Mouse (Mus musculus): ENCODE data around the gene Calr3.

Calr3 gene

GRCm38 (mm10) chr8:72434952-72435351 lies 8.7 kb downstream of the Calr3 start:
- DNase-seq, result peak; percentile 22

DNA sequence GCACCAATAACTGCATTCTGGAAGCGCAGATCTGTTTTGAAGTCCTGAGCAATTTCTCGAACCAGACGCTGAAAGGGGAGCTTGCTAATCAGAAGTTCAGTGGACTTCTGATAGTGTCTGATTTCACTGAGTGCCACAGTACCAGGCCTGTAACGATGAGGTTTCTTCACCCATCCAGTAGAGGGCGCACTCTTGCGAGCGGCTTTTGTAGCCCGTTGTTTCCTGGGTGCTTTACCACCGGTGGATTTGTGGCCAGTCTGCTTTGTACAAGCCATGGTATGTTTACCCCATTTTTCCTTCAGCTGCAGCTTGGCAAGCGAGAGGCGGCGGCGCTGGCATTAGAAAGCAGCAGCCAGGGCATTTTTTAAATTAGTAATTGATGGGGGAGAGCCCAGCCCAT lies 14.0 kb downstream of the Calr3 start:
- DNase-seq, result peak; percentile 33

DNA sequence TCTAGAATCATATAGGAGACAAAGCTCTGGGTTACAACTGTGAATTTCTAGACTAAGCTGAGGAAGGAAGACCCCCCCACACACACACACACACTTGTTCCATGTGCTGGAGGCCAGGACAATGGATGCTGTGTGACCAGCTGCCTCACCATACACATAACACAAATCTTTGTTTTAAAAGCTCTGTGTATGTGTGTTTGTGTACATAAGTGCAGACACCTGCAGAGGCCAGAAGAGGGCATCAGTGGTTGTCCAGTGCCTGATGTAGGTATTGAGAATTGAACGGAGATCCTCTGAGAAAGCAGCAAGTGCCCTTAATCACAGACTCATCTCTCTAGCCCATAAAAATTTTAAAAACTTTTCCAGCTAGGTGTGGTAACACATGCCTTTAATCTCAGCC lies 20.7 kb downstream of the Calr3 start:
- DNase-seq, result peak; percentile 18

DNA sequence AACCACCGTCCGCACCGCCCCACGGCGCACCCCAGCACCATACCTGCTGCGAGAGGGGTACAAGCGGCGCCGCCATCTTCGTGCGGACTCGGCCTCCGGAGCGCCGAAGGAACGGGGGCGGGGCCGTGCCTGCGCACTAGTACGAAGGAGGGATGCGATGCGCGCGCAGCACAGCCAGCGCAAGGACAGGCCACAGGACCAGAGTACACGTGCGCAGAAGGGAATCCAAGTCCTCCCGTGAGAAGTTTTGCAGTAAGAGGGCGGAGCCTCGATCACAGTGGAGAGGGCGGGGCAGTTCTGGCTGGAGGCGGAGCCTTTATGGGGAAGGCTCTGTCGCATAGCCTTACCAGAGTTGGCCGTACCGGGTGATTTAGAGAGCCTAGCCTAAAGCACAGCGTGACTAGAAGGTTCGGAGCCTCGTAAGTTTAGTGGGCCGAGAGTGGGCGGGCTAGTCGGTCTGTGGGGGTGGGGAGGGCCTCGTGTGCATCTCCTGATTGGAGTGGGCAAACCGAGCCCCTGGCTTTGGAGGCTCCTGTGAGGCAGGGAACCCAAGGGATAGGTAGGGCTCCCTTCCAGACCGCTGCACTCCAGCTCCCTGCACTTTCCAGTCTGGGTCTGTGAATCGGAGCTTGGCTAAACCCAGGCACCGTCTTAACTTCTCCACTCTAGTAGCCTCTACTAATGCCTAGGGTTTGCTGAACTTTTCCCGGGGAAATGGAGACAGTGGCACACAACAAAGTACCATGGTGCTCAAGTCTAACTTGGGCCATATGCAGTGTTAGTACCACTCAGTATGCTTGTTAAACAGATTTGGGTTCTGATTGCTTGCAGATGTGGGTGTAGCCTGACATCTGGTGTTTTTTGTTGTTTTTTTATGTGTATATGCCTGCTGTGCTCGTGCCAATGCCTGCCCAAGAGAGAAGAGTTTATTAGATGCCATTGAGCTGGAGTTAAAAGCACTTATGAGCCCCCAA lies 22.0 kb downstream of the Calr3 start, which contains the start of gene Eps15l1:
Gene Eps15l1, minus strand, starts transcription at position 99 of the 974 bp plus-strand sequence.
- peak; percentile 100 for DNase-seq

GRCm38 (mm10) chr8:72420571-72421361 lies 22.9 kb downstream of the Calr3 start:
- peak; percentile 72 for DNase-seq

DNA sequence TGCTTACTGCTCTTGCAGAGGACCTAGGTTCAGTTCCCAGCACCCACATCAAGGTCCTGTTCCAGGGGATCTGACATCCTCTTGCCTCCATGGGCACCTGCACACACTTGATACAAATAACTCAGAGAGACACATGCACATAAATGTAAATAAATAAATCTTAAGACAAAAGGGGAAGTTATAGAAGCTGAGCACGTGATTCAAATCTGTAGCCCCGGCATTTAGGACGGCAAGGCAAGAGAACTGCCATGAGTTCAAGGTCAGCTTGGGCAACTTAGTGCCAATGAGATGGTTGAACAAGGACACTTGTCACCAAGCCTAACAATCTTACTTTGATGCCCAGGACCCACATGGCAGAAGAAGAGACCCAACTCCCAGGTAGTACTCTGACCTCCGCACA lies 25.6 kb downstream of the Calr3 start:
- DNase-seq, result no peak

DNA sequence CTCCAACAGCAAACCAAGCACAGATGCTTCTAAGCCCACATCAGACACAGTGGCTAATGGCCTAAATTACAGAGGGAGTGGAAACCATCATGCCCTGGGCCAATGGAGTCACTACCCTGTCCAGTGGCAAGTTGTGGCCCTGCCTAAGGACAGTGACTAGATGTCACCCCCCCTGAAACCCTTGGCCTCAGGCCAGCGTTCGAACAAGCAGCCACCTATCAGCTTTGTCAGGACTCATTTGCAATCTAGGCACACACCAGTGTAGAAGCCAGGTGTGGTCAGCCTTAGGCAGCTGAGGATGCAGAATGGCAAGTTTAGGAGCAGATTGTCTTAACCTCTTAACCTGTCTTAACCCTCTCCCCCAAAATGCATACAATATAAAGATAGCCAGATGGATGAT lies 28.4 kb downstream of the Calr3 start:
- DNase-seq, result no peak

DNA sequence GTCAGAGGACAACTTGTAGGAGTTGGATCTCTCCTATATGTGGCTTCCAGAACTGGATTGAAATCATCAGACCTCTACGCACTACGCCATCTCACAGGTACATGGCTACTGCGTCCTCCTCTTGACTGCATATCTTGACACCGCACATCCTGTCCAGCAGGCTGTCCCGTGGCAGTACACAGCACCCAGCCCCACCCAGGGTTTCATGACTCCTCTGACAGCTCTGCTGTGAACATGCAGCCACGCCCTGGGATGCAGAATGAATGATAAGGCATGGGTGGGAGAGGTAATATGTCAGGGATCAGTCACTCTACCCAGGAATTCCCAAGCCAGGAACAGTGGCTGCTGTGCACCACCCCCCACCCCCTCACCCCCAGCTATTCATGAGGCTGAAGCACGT lies 29.8 kb downstream of the Calr3 start:
- DNase-seq, result no peak

DNA sequence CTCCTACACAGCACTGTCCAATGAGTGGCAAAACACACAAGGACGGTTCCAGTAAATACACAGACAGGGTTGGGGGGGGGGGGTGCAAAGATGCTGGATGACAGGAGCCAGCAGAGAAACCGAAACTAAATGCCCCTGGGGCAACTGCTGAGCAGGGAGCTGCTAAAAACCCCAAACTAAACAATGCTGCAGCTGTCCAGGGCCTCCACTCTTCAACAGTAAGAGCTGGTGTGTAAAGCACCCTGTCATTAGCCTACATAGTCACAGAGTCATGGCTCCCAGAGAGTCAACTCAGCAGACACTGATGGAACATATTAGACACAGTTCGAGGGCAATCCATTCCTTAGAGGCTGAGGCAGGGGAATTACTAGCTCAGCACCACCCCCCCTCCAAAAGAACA lies 34.2 kb downstream of the Calr3 start:
- DNase-seq, result no peak

- peak; percentile 16 for DNase-seq
These were observed 35.8 kb downstream of the Calr3 start for GRCm38 (mm10) chr8:72407878-72408277.

- no peak for DNase-seq
These were observed 40.7 kb downstream of the Calr3 start for GRCm38 (mm10) chr8:72402981-72403380.

GRCm38 (mm10) chr8:72401381-72401780 lies 42.3 kb downstream of the Calr3 start:
- no peak for DNase-seq

DNA sequence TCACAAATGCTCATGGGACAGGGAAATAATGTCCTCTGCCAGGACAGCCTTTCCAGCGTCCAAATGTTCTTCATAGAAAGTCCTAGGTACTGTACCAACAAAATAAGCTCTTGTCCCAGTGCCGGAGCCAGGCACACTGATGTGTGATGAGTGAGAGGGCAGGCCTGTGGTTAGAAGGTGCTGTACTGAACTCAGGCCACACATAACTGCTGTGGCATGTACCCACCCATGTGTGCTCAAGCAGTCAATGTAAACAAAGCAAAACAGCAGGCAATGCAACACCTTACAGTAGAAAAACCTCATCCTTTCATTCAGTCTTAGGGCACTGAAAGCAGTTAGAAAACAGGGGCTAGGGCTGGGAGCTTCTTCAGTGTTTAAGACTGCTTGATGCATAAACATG lies 57.9 kb downstream of the Calr3 start:
- no peak for DNase-seq

DNA sequence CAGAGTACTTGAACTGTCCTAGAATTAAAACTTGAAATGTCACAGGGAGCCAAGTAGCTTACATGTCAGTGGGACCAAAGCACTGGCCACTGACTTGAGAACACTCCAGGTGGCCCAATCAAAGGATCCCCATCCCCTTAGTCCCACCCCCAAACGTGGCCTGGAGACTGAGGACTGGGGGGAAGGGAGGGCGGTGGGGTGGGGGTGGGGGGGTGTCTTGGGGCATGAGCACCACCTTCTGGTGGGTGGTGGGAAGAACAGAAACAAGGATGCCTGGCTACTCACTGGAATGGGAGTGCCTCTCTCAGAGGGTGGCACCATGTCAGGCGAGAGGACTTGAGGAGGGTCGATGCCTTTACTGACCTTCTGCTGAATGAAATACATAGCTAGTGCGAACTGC lies 61.3 kb downstream of the Calr3 start:
- DNase-seq, result peak; percentile 32

DNA sequence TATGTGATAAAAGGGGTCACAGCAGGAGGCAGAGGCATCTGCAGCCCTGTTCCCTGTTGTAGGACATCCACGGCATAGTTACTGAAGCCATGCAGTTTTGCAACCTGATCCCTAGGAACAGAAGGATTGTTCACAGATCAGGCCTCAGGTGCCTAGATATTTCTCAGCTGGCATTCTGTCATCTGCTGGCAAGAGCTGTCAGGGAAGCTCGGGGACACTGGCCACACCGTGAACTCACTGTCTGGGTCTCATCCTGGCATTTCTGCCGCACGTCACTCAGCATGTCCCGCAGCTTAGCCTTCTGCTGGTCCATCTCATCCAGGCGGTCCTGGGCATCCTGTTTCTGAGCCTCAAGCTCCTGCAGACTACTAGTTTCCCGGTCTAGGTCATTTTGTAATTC lies 63.0 kb downstream of the Calr3 start:
- no peak for DNase-seq

DNA sequence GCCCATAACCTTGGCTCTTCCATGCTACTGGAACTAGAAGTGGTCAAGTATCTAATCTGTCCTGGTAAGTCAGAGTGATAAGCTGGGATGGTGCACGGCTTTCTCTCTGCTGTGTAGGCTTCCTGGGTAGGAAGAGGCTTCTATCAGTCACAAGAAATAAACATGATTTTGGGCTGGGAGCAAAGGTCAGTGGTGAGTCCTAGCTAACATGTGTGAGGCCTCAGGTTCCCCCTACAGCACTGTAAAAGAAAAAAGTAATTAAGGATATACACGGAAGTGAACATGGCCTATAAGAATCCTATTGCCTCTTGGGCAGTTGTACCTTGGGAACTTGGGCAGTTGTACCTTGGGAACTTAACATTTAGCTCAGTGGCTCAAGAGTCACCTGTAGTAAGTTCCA lies 66.8 kb downstream of the Calr3 start:
- no peak for DNase-seq

DNA sequence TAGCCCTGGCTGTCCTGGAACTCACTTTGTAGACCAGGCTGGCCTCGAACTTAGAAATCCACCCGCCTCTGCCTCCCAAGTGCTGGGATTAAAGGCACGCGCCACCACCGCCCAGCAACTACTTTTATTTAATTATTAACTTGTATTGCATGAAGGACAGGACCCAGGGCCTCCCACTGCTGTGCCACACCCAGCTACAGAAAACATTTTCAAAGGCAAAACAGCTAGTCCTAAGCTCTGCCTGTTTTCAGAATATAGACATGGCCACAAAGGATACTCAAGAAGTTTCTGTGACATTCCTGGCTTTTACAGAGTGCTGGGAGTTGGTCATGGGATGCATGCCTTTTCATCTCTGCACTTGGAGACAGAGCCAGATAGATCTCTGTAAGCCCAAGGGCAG lies 67.4 kb downstream of the Calr3 start:
- DNase-seq, result no peak

DNA sequence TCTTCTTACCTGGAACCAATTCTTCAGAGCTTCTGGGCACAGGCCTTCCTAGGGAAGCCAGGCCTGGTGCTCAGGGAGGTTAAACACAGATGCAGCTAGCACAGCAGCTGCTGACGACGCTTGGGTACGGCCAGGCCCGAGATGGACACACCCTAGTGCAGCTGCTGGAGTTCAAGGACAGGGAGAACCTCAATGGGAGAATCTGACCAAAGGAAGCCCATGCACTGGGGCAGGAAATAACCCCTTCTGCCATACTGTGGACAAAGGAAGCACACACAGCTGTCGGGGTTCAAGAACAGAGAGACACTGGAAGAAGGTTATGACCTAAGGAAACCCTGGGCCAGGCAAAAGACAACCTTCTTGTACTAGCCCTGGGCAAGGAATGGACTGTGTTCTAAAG lies 68.5 kb downstream of the Calr3 start:
- no peak for DNase-seq
